Mouse (Mus musculus): ENCODE data around the gene Ppp2r5c. TPM values are rescaled to one million over a fixed set of nuclear protein-coding genes. Genes with fewer than 3 reads are reported as not detected.

The Ppp2r5c gene
- total and polyA plus RNA-seq, 3 experiments, result 72.0 to 100.0 (median 93.9) TPM

DNA sequence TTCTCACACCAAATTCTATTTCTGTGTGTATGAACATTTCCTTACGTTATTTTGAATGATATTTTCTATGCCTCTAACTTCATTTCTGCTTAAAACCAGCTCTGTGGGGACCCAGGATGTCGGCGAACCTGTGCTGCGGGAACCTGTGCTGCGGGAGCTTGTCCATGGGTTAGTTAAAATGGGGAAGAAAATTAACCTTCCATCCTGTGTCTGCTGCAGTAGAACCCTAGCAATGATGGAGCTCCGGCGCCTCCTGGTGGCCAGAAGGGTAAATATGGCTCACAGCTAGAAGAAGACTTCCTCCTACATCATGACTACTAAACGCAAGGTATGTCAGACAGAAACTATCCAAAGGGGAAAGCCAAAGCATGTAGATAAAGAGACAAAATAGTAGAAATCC lies 48.6 kb upstream of the Ppp2r5c start:
- H3K27me3 ChIP-seq (ENCODE audit: control insufficient read depth in 1 of 2, insufficient read depth in 2 of 2, low read length in 2 of 2), result no peaks in the 10 kb centered on the region
- no peaks in the 10 kb centered on the region for H3K36me3 ChIP-seq (ENCODE audit: control insufficient read depth in 1 of 2, insufficient read depth in 2 of 2, low read length in 2 of 2)
- H3K79me2 ChIP-seq (ENCODE audit: control insufficient read depth, insufficient read depth, low read length, poor library complexity), result no peaks in the 10 kb centered on the region
- peak; percentile 87 for DNase-seq (ENCODE audit: low read depth, low spot score)
- H3K4me1 ChIP-seq (ENCODE audit: control insufficient read depth in 1 of 2, insufficient read depth in 2 of 2, low read length in 2 of 2), result no peaks in the 10 kb centered on the region
- H3K9me3 ChIP-seq (replicated peaks; ENCODE audit: insufficient read depth, low read length), result no peaks in the 10 kb centered on the region
- no peak for TF ChIP-seq POLR2AphosphoS5 (IDR thresholded peaks at IDR 0.05; ENCODE audit: borderline replicate concordance, low read depth, low read length)
- TF ChIP-seq ZC3H11A (IDR thresholded peaks at IDR 0.05; ENCODE audit: low read depth, low read length), result peak; percentile 89
- TF ChIP-seq SMC3 (IDR thresholded peaks at IDR 0.05; ENCODE audit: low read depth, low read length), result peak; percentile 90
- TF ChIP-seq MYC (IDR thresholded peaks at IDR 0.05; ENCODE audit: low read depth, low read length), result no peak
- TF ChIP-seq MXI1 (IDR thresholded peaks at IDR 0.05; ENCODE audit: low read depth, low read length), result no peak
- peak; percentile 99 for TF ChIP-seq RAD21 (IDR thresholded peaks at IDR 0.05; ENCODE audit: low read depth, low read length)
- TF ChIP-seq CTCF (IDR thresholded peaks at IDR 0.05 in 2 of 3, conservative IDR thresholded peaks at IDR 0.05 in 1 of 3; ENCODE audit: control insufficient read depth in 1 of 3, insufficient read depth in 1 of 3, low read depth in 2 of 3, low read length in 3 of 3, poor library complexity in 1 of 3, severe bottlenecking in 1 of 3), result peak; percentile 91 to 96 (median 94)
- no peak overlapping the region for H3K4me3 ChIP-seq (ENCODE audit: control insufficient read depth in 1 of 2, insufficient read depth in 1 of 2, low read depth in 2 of 2, low read length in 2 of 2)
- no peak overlapping the region for H3K27ac ChIP-seq (ENCODE audit: control insufficient read depth, low read depth, low read length)
- no peak overlapping the region for H3K9ac ChIP-seq (ENCODE audit: control insufficient read depth, low read depth, low read length, poor library complexity, severe bottlenecking)

DNA sequence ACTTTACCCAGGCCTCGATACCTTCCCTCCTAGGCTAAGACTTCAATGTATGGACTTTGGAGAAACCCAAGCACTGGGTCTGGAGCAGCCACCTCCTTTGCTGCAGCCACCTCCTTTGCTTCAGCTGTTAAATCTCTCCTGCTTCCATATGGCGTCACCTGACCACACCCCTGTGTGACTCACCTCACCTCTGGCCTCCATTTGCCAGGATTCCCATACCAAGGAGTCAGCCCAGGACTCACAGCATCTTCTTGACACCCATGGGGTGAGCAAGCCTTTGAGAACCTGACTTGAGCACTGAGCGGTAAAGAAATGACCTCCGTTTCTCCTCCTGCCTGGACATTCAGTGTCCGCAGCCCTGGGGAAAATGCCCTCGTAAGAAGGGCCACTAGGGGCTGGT lies 47.8 kb upstream of the Ppp2r5c start:
- Histone ChIP-seq H3K9ac (ENCODE audit: control insufficient read depth, low read depth, low read length, poor library complexity, severe bottlenecking) (no peak overlapping the region), H3K27me3 (ENCODE audit: control insufficient read depth in 1 of 2, insufficient read depth in 2 of 2, low read length in 2 of 2) (no peaks in the 10 kb centered on the region), H3K36me3 (ENCODE audit: control insufficient read depth in 1 of 2, insufficient read depth in 2 of 2, low read length in 2 of 2) (no peaks in the 10 kb centered on the region), H3K79me2 (ENCODE audit: control insufficient read depth, insufficient read depth, low read length, poor library complexity) (no peaks in the 10 kb centered on the region), H3K4me1 (ENCODE audit: control insufficient read depth in 1 of 2, insufficient read depth in 2 of 2, low read length in 2 of 2) (no peaks in the 10 kb centered on the region), H3K9me3 (replicated peaks; ENCODE audit: insufficient read depth, low read length) (no peaks in the 10 kb centered on the region), H3K27ac (ENCODE audit: control insufficient read depth, low read depth, low read length) (no peak overlapping the region), H3K4me3 (ENCODE audit: control insufficient read depth in 1 of 2, insufficient read depth in 1 of 2, low read depth in 2 of 2, low read length in 2 of 2) (no peak overlapping the region)
- no peak for TF ChIP-seq TCF12 (IDR thresholded peaks at IDR 0.05; ENCODE audit: low read depth, low read length)
- TF ChIP-seq UBTF (IDR thresholded peaks at IDR 0.05; ENCODE audit: borderline replicate concordance, insufficient read depth, low read depth, low read length), result no peak
- TF ChIP-seq MXI1 (IDR thresholded peaks at IDR 0.05; ENCODE audit: low read depth, low read length), result no peak
- no peak for TF ChIP-seq GATA1 (IDR thresholded peaks at IDR 0.05; ENCODE audit: low read depth, low read length)
- TF ChIP-seq USF2 (IDR thresholded peaks at IDR 0.05; ENCODE audit: borderline replicate concordance in 1 of 2, insufficient read depth in 1 of 2, low read depth in 1 of 2, low read length in 2 of 2), result no peak
- no peak for TF ChIP-seq E2F4 (IDR thresholded peaks at IDR 0.05; ENCODE audit: borderline replicate concordance, low read depth, low read length)
- no peak for DNase-seq (ENCODE audit: low read depth, low spot score)

GRCm38 (mm10) chr12:110400936-110401335 lies 46.0 kb upstream of the Ppp2r5c start:
- TF ChIP-seq GATA1 (IDR thresholded peaks at IDR 0.05; ENCODE audit: low read depth, low read length) (no peak), CTCF (IDR thresholded peaks at IDR 0.05 in 2 of 3, conservative IDR thresholded peaks at IDR 0.05 in 1 of 3; ENCODE audit: control insufficient read depth in 1 of 3, insufficient read depth in 1 of 3, low read depth in 2 of 3, low read length in 3 of 3, poor library complexity in 1 of 3, severe bottlenecking in 1 of 3) (peak in 2 of 3 experiments; percentile 3 to 26; a peak in 2 of 6 replicates)
- Histone ChIP-seq H3K9me3 (replicated peaks; ENCODE audit: insufficient read depth, low read length) (no peaks in the 10 kb centered on the region), H3K4me1 (ENCODE audit: control insufficient read depth in 1 of 2, insufficient read depth in 2 of 2, low read length in 2 of 2) (no peaks in the 10 kb centered on the region), H3K27me3 (ENCODE audit: control insufficient read depth in 1 of 2, insufficient read depth in 2 of 2, low read length in 2 of 2) (no peaks in the 10 kb centered on the region; a peak in 2 of 4 replicates), H3K9ac (ENCODE audit: control insufficient read depth, low read depth, low read length, poor library complexity, severe bottlenecking) (no peak overlapping the region), H3K4me3 (ENCODE audit: control insufficient read depth in 1 of 2, insufficient read depth in 1 of 2, low read depth in 2 of 2, low read length in 2 of 2) (no peak overlapping the region), H3K79me2 (ENCODE audit: control insufficient read depth, insufficient read depth, low read length, poor library complexity) (no peaks in the 10 kb centered on the region), H3K36me3 (ENCODE audit: control insufficient read depth in 1 of 2, insufficient read depth in 2 of 2, low read length in 2 of 2) (no peaks in the 10 kb centered on the region), H3K27ac (ENCODE audit: control insufficient read depth, low read depth, low read length) (no peak overlapping the region)
- no peak for DNase-seq (ENCODE audit: low read depth, low spot score)

Data from MEL (cell line).